Mouse (Mus musculus) left cerebral cortex, adult 11 months (tissue): ENCODE measurements around the gene Clip2.
A peak's percentile ranks its signal among the peaks of the same experiment; 100 is the strongest.

Experiments used
- DNase-seq: peaks from one replicate; pipeline ENCODE4 v3.0.0; 2022; ENCODE audit warnings: low spot score

Gene Clip2

DNA sequence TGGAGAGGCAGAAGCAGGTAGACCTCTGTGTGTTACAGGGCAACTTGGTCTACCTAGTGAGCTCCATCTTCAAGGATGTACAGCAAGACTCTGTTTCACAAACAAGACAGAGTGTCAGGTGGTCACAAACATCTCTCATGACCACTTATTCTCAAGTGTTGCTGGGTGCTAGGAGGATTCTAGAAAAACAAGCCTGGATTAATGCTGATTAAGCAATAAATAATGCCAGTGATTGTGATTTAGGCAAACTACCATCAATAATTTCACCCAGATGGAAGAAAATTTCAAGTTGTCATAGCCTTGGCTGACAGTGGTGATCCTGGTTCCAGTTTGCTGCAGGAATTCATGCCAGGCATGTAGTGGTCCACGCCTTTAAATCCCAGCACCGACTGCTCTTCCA lies 12.0 kb upstream of the Clip2 start:
- DNase-seq: no peak

DNA sequence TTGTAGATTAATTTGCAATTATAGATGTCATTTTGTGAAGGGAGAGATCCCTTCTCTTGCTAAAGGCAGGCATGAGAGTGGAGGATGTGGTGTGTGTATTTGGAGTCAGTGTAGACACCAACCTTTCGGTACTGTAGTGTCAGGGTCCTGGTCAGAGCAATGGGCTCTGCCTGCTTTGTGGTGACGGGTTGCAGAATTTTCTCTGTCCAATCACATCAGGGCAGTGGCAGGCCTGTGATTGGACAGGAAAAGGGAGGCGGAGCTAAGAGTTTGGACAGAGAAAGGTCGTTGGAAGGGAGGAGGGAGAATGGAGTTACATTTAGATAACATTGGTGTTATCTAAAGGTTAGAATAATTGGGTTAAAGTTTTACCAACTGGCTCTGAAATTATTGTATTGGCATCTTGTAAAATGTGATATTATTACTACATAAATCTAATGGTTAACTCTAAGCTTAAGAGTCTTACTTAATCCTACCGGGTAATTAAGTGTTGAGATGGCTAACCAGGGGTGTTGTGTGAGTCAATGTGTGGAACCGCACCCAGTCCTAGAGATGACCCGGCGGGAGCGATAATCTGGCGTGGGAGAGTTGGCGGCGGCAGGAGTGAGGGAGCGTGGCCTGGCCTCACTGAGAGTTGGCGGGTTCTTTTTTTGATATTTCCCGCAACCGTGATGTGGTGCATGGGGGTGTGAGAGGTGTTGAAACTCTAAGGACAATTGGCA lies 8.4 kb upstream of the Clip2 start:
- no peak for DNase-seq

DNA sequence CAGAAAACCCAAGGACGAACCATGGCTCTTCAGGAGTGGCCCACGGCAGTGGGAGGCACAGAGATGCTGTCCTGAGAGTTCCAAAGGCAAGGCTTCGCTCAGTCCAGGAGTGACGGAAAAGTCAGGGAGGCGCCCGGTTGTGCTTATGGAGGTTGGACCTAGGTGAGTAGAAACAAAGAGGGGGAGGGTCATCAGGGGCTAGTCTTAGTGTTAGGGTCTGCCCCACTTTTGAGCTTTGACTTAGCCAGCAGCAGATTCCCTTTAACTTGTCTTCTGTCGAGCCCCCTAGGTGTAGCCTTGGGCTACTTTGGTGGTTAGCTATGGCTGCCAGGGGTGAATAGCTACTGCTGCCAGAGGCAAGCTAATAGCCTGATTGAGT lies 7.8 kb upstream of the Clip2 start, which contains the start of gene Syna:
TSS of gene Syna (minus strand) at position 101 of the 379 bp plus-strand sequence.
- no peak for DNase-seq

DNA sequence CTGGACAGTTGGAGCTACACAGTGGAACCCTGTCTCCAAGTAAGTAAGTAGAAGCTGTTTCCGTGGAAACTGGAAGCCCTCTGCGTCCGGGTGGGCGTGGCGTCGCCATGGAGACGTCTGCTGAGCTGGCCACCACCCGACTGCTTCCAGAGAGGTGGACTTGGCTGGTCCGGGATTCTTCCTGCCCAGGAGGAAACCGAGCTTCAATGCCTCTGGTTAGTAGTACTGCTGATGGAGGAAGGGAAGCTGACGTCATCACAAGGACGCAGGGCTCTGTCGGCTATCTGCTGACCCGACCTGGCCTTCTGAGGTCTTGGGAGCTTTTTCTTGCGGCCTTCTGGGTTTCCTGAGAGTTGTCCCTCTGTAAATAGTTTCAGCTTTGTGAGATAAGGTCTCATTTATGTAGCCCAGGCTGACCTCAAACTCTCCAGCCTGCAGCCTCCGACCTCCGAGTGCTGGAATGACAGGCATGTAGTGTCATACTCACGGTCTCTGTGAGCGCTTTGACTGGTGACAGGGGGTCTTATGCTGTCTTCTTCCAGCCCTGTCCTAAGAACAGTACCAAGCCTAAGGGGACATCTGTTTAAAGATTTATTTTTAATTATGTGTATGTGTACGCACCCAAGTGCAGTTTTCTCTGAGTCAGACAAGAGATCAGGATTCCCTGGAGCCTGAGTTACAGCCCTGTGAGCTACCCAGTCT lies 3.4 kb upstream of the Clip2 start:
- no peak for DNase-seq

DNA sequence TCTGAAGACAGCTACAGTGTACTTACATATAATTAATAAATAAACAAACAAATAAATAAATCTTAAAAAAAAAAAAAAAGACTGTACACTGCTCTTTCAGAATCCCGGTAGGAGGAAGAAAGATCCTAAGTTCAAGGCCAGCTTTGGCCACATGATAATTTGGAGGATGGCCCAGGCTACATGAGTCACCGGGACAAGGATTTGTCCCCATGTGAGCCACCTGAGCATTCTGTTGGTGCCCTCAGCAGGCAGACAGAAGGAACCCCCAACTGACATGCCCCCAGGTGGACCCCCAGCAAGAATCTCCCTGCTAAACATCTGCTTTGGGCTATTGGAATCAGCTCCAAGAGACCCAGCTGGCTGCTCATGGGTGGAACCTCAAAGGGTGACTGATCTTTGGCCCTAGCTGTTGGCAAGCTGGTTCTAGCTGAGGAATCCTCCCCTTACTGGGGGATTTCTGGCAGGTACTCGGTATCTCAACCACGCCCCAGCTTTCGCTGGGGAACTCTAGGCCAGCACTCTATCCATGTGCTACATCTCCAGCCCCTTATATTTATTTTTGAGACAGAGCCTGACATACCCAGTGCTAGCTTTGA lies 1.8 kb upstream of the Clip2 start:
- DNase-seq: no peak

DNA sequence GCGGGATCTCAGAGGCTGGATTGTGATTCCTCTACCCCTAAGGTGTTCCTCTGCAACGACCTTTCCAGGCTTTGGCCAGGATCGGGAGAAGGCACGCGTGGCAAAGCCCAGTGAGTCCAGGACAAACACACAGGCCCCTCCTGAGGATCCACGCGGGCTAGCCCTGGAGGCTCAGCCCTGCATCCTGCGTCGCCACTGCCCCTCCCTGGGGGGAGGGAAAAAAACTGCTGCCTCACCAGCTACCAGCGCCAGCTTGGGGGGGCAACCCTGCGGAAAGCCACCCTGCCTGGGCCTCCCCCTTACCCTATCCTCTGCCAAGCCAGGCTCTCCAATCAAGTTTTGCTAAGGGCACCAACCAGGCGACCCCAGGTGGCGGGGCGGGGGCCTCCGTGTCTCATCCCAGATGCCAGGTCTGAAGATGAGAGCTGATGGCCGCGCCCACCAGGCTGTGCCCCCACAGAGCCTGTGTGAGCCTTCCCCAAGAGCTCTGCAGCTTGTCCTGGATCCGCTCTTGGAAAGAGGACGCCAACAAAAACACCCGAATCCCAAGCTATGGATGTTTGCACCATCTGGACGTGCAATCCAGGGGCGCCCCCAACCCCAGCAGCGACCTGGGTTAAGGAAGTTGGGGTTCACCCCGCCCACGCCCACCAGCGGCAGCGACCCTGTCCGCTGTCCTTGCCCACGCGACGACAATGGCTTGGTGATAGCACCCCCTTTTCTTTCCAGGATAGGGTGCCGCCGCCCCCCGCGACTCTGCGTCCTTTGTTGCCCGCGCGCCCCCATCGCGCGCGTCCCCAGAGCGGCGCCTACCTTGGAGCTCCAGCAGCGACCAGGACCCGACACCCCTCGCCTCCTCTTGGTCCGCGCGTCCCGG lies 763 bp downstream of the Clip2 start:
- DNase-seq: no peak

DNA sequence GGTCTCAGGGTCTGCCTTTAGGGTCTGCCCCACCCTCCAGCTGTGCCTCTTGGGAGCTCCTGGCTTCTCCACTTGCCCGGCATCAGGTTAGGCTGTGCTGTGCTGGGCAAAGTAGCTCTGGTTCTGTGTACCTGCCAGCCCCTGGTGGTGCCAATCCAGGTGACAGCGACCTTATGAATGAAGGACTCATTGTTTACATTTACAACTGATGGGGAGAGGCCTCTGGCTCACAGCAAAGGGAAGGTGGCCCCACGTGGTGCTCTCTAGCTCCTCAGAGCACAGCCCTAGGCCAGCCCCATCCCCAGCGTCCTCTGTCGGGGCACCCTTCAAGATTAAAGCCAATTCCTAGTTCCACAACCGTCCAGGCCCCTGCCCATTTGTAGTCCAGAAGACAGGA lies 1.4 kb downstream of the Clip2 start:
- no peak for DNase-seq

DNA sequence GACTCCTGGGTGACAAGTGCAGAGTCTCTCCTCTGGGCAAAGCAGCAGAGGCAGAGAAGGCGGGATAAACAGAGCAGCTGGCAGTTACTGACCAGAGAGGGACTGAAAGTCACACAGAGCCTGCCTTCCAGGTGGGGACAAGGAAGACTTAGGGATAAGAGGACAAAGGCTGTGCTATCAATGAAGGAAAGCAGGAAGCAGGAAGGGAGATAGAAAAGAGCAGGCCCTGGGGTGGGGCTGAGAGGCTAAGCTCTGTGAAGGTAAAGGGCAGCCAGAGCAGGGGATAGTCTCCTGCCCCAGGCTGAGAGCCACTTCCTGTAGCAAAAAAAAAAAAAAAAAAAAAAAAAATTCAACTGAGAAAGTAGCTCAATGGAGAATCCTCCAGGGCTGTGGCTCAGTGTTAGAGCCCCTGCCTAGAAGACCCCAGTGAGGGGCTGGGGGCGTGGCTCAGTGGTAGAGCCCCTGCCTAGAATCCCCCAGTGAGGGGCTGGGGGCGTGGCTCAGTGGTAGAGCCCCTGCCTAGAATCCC lies 2.5 kb downstream of the Clip2 start:
- DNase-seq: no peak

DNA sequence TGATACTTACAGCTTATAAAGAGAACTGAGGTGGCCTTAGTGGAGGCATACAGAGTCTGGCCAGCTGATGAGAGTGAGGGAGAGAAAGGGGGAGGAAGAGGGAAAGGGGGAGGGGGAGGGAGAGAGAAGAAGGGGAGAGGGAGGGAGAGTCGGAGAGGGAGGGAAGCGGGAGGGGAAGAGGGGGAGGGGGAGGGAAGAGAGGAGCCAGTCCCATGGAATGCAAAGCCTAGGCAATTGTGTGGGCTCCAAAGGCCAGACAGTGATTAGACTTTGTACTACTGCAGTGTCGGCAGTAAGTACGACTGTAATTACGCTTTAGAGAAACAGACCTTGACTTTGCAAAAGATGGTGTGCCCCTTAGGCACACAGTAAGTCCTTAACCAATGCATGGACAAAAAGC lies 3.9 kb downstream of the Clip2 start:
- no peak for DNase-seq

DNA sequence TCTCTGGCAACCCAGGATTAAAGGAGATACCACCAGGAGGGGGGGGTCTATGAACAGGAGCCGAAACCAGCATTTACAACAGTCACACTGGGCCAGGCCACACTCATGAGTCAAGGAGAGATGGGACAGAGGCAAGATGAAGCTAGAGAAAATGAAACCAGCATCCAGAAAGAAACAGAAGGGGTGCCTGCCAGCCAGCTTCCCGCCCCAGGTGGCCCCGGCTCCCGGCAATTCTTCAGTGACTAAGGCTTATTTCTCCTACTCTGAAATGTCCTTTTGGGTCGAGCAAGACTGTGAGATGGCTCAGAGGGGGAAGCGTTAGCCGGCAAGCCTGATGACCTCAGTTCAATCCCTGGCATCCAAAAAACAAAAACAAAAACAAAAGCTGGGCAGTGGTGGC lies 5.4 kb downstream of the Clip2 start:
- DNase-seq: no peak

DNA sequence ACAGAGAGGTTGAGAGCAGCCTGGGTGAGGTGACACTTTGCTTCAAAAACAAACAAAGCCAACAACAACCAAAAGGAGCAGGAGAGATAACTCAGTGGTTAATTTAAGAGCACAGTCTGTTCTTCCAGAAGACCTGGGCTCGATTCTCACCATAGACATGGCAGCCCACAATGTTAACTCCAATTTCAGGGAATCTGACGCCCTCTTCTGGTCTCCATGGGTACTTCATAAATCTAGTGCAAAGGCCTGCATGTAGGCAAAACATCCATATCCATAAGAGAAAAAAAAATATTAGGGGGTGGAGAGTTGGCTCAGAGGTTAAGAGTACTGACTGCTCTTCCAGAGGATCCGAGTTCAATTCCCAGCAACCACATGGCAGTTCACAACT lies 7.0 kb downstream of the Clip2 start:
- DNase-seq: no peak

DNA sequence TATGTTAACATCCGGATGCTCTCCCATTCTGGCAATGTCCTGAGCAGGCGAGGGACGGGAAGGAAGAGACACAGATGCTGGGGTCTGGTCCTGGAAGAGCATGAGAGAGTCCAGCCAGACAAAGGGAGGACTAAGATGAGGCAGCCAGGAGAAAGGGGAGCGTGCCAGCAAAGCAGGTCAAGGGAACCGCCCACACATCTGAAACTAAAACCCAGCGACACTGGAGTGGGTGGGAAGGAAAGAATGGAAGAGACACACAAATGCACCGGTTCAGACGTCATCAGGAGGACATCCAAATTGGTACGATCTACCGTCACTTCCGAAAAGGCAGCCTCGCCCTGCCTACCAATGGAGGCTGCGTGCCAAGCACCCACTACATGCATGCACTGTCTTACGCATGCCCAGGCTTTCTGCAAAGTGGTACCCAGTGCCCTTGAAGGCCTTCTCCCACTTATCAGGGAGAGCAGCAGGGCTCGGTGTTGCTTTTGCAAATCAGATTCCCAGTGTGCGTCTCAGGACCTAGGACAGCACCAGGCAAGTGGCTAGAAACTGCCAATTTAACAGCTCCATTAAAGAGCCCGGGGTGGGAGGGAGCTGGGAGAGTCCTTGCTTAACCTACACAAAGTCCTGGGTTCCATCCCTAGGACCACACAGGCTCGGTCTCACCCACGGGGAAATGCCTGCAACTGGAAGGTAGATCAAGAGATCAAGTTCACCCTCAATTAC lies 7.6 kb downstream of the Clip2 start:
- DNase-seq: no peak

DNA sequence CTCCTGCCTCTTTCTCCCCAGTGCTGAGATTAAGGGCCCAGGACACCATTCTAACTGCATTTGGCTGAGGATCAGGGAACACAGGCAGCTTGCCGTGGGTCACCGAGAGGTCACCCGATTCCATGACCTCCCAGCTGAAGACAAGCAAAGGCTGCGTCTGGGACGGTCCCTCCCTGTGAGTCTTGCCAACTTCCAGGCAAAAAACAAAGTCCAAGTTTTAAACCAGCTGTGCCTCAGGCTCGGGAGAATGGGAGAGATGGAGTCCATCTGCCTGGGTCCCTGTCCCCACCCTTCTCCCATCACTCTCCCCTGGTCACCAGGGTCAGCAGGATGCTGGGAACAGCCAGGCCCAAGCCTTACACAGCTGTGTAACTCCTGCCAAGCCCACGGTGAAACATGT lies 10.6 kb downstream of the Clip2 start:
- DNase-seq: no peak

DNA sequence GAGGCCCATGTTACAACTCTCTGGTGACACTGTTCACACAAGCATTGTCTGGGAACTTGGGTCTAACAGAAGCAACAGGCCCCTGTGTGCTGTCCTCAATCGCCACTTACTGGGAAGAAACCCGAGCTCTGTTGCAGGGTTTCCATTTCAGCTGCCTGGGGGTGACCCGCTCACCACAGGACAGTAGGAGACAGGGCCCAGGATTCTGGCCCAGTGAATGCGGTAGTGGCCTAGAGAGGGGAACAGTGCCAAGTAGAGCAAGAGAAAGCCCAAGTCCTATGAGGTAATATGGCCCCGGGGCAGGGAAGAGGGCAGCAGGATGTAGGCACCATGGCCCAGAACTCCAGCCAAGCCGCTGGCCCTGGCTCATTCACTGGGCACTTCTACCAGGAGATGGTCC lies 11.4 kb downstream of the Clip2 start:
- no peak for DNase-seq

DNA sequence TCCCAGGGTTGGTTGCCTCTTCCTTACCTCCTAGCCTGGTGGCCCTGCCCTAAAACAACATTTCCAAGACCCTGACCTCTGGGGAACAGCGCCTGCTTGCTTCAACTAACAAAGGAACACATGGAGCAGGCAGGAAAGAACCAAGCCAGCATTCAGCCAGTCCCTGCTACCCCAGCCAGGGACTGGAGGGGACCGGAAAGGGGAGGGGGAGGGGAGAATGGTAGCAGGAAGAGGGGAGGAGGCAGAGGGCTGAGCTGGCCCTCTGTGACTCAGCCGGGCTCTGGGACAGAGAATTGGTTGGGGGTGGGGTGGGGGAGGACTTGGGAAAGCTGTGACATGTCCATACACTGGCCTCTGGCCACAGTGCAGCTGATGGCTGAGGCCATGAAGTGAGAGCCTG lies 12.3 kb downstream of the Clip2 start:
- DNase-seq: no peak

DNA sequence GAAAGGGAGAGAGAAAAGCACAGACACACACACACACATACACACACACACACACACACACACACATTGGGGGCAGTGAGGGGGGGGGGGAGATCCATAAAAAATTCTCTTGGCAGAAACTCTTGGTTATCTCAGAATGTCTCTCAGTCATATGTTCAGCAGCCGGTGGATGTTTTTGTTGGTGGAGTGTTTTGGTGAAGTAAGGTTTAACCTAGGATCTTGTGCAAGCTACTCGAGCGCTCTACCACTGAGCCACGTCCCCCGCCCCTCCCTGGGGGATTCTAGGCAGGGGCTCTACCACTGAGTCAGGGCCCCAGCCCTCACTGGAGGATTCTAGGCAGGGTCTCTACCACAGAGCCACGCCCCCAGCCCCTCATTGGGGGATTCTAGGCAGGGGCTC lies 16.2 kb downstream of the Clip2 start:
- DNase-seq: no peak

DNA sequence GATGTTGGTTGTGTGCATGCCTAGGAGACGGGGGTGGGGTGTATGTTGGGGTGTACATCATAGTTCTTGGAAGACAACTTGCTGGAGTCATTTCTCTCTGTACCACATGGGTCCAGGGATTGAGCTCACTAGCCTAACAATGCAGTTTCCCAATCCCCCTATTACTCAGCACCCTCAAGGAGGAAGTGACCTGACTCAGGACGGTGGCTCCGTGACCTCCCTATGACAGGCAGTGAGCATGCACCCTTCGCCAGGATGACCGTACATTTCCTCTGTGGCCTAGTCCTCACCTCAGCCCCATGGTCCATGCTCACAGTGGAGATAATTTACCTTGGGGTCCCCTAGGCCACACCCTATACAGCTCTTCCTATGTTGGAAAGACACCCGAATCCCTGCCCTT lies 19.8 kb downstream of the Clip2 start:
- no peak for DNase-seq

DNA sequence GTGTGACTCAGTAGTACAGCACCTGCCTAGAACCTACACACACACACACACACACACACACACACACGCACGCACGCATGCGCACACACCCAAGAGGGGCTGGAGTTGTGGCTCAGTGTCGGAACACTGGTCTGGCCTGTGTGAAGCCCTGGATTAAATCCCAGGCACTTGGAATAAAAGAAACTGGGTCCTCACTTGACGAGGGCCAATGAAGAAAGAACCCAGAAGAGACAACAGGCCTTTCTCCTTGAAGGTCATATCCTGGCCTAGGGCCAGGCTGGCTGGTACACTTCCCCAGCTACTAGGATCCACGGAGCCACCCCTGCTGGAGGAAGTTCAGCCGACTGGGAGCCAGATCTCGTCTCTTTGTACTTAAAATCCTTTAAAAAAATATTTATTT lies 20.6 kb downstream of the Clip2 start:
- no peak for DNase-seq

DNA sequence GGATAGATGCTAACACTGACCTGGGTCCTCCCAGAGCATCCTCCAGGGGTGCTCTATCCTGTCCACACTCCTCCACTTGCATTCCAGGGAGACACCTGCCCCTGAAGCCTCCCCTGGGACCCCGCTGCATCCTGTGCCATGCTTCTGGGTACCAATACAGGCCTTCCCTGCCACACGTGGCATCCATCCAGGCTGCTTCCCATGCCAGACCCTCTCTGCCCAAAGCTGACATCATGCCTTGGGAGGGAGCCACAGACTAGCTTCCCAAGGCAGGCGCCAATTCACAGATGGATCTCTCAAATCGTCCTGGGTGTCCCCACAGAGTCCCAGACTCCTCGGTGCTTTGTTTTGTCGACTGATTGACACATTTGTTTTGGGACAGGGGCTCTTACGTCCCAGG lies 21.4 kb downstream of the Clip2 start:
- DNase-seq: peak; percentile 68

DNA sequence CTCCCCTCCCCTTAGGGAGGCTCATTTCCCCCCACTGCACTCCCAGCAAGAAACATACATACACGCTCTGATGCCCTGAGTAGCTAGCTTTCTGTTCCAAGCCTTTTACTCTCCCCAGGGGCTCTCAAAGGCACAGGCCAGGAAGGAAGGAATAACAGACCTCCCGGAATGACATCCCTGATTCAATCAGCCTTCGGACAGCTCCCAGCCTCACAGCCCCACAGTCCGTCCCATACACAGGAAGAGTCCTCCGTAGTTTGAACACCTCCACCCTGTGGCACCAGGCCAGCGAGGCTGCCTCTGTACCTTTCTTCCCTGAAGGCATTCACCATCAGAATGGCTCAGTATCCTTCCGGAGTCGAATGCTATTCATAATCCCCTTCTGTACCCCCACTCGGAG lies 23.7 kb downstream of the Clip2 start:
- DNase-seq: no peak

DNA sequence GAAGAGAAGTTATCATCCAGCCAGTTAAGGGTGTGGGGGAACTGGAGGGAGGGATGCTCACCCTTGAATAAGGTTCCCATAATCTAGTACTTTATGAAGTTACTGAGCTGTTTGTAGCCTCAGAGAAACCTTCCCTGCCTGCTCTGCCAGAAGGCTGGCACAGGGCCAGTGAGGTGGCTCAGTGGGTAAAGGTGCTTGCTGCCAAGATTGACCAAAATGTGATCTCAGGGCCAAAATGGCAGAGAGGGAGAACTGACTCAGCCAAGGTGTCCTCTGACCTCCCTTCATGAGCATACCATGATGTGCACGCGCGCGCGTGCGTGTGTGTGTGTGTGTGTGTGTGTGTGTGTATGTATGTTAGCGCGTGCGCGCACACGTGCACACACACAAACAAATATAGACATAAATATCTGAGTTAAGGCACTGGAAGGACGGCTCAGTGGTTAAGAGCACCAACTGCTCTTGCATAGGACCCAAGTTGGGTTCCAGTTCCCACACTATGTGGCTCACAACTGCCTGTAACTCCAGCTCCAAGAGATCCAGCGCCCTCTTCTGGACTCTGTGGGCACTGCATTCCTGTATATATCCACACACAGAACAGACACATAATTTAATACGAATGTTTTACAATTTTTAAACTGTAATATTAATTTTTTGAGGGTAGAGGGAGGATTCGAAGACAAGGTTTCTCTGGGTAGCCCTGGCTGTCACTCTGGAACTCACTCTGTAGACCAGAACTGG lies 26.1 kb downstream of the Clip2 start:
- DNase-seq: no peak
